Mouse (Mus musculus) liver, postnatal 0 days (tissue): ENCODE results near the gene Rtraf.

ENCODE experiments used
- CTCF ChIP-seq: sonication (generic); IDR thresholded peaks from 2 replicates; pipeline ENCODE4 v1.5.1; 2016; ENCODE audit warnings: antibody characterized with exemption, low read depth
- EP300 ChIP-seq: IDR thresholded peaks from 2 replicates; pipeline ENCODE4 v1.6.1; 2016; ENCODE audit warnings: antibody characterized with exemption, low read depth, mild to moderate bottlenecking

GRCm38 (mm10) chr14:19785797-19786588, 37.6 kb downstream of the Rtraf start:
- no peak for TF ChIP-seq CTCF
- no peak for TF ChIP-seq EP300
